Mouse (Mus musculus): ENCODE data around the gene Zbtb32.

Zbtb32 gene

GRCm38 (mm10) chr7:30598786-30599185, at the start of gene Zbtb32:
Gene Zbtb32 (minus strand): TSS chr7:30598909.
- DNase-seq (ENCODE audit: low read depth), result no peak

- DNase-seq (ENCODE audit: low read depth), result peak; percentile 50
Observed at GRCm38 (mm10) chr7:30639083-30639482, 40.4 kb upstream of the Zbtb32 start.

GRCm38 (mm10) chr7:30636395-30636794, 37.7 kb upstream of the Zbtb32 start:
- DNase-seq (ENCODE audit: low read depth), result no peak

DNA sequence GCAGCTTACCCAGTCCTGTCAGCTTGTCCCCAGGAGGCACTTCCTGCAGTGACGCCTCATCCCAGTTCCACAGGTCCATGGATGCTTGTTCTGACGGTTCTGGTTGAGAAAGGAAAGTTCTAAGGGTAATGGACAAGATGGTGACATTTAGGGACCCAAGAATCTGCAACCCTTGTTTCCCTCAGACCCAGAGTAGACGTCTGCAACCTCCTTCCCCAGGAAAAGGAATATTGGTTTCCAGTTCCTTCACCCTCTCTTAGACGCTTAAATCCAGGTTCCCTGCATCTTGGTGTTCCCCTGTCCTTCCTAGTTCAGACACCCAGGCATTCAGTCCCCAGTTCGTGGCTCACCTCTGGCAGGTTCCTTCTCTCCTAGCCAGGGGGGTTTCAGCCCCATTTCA, 37.0 kb upstream of the Zbtb32 start, which contains the start of gene Etv2:
Etv2 (minus strand) TSS at position 101 of the 400 bp plus-strand sequence.
- DNase-seq (ENCODE audit: low read depth), result no peak

GRCm38 (mm10) chr7:30634621-30635020, 35.9 kb upstream of the Zbtb32 start:
- peak; percentile 46 for DNase-seq (ENCODE audit: low read depth)

GRCm38 (mm10) chr7:30633762-30634412, 35.2 kb upstream of the Zbtb32 start:
- DNase-seq (ENCODE audit: low read depth), result no peak

DNA sequence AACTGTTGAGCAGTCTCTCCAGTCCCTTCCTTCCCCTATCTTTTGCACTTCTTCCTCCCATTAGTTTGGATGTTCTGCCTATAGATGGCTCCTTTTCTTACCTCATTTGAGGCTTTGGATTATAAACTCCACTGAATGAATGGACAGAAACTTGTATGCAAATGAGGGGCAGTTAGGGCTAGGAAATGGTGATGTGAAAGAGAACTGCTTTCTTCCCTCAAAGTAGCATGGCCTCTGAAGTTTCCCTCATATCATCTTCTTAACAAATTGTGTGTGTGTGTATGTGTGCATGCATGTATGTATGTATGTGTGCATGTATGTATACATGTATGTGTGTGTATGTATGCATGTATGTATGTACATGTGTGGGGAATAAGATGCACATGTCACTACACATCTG, 30.3 kb upstream of the Zbtb32 start:
- no peak for DNase-seq (ENCODE audit: low read depth)

- no peak for DNase-seq (ENCODE audit: low read depth)
Observed at GRCm38 (mm10) chr7:30626647-30627046, 27.9 kb upstream of the Zbtb32 start.

DNA sequence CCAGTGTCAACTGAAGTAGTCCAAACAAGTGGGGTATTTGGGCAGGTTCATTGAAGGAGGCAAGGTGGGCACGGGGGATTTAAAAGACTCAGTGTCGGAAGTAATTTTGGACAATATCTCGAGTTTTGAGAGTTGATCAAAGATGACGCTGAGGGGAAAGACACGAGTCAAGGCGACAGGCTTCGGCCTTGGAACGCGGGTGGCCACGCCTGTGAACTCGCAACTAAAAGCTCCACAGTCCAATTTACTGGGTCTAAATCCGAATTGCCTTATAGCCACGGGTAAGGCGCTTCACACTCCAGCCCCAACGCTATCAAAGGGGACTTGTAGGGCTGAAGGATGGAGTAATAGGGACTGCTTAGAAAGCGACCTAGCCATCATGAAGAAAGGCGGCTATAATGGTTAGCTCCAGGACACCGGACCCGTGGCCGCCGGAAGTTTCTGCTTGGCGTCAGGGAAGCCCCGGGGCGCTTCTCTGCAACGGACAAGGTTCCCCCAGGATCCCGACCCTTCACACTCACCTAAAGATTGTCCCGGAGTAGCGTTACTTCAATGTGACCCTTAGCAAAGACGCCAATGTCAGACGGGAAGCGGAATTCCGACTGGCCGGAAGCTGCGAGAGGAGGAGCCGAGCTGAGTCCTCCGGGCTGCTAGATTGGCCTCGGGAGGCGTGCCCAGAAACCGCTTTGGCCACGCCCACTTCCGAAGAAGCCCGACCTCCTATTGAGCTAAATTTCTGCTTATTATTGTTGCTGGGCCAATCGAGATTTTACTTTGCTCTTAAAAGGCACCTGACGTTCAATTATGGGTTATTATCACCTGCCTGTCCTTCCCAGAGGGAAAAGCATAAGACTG, 27.0 kb upstream of the Zbtb32 start, which contains the start of gene Cox6b1:
Cox6b1 (minus strand) TSS at position 622 of the 855 bp plus-strand sequence.
- peak; percentile 96 for DNase-seq (ENCODE audit: low read depth)

DNA sequence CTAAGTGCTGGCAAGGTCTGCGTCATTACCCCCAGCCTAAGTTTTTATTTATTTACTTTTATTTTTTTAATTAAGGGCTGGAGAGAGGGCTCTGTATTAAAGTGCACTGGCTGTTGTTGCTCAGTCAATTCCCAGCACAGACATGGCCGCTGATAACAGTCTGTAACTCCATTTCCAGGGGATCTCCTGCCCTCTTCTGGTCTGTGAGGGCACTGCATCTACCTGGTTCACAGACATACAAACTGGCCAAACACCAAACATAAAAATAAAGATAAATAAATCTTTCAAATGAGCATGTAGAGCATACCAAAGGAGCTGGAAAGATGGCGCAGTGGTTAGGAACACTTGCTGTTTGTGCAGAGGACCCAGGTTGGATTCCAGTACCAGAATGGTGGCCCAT, 20.5 kb upstream of the Zbtb32 start:
- DNase-seq (ENCODE audit: low read depth), result peak; percentile 46

GRCm38 (mm10) chr7:30618658-30619057, 19.9 kb upstream of the Zbtb32 start:
- DNase-seq (ENCODE audit: low read depth), result no peak

GRCm38 (mm10) chr7:30615049-30615760, 16.5 kb upstream of the Zbtb32 start:
- DNase-seq (ENCODE audit: low read depth), result no peak

GRCm38 (mm10) chr7:30614454-30614853, 15.7 kb upstream of the Zbtb32 start:
- DNase-seq (ENCODE audit: low read depth), result peak; percentile 85

DNA sequence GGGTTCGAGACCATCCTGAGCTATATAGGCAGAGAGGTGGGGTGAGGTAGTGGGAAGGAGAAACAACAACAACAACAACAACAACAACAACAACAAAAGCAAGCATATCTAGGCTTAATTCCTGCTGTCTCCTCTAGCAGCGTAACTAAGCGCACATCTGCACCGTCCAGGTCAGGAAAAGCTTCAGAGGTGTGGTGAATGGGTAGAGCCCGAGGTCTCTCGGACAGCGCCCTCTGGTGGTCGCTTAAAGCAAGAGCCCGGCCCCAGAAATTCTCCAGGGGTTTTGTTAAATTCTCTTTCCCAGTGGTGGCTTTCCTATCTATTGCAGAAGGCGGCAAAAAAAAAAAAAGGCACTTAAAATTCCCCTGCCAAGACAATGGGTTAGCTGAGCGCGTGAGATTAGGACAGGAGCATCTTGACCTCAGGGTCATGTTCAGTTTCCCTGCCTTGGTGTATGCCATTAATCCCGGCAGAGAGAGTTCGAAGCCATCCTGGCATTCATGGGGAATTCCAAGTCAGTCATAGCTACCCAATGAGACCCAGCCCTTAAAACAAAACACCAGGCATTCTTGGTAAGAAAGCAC, 14.9 kb upstream of the Zbtb32 start:
- DNase-seq (ENCODE audit: low read depth), result peak; percentile 66

DNA sequence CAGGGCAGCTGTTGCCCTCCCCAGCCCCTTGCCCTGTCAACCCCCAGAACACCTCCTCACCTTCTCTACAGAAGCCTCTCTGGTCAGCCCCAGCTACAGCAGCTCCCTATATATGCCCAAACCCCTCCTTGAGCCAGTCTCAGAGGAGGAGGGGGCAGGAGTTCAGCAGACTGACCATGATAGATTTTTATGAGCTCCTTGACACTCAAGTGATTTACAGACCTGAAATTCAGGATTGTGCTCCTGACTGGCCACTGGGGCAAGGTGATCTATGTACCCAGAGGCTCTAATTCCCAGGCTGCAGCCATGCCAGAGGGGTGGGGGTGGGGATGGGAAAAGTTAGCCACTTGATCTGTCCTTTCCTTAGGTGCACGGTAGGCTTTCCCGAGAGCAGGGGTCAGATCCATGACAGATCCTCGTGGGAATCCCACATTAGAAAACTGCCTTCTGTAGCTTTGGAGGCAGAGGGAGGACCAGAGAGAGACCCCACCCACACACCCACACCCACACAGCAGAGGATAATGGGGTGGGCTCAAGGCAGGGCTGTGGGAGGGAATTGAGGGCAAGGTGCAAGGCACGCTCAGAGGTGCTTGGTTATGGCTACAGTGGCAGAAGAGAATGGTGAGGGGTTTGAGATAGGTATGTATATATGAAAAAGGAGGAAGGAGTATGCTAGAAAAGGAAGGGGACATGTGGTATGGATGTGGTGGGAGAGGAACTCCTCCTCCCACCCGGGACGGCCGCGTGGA, 14.1 kb upstream of the Zbtb32 start, which contains the start of gene Upk1a:
Upk1a (minus strand) TSS at position 194 of the 749 bp plus-strand sequence.
- DNase-seq (ENCODE audit: low read depth), result no peak

- DNase-seq (ENCODE audit: low read depth), result no peak
Observed at GRCm38 (mm10) chr7:30610043-30610442, 11.3 kb upstream of the Zbtb32 start.

DNA sequence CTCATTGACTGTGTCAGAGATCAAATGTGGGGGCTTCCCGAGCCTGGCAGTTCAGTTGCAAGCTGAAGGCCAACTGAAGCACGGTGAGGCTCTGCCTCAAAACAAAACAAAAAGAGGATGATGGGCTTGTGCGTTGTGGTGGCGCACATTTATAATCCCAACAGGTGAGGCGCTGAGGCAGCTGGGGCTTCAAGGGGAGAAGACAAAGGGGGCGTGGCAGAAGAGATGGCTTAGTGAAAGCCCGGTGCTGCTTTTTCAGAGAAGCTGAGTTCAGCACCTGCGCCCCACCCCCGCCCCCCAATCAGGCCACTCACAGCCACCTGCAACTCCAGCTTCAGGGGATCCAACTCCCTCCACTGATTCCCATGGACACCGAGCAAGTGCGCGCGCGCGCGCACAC, 9.8 kb upstream of the Zbtb32 start:
- DNase-seq (ENCODE audit: low read depth), result no peak

GRCm38 (mm10) chr7:30607706-30608309, 9.1 kb upstream of the Zbtb32 start:
- peak; percentile 70 for DNase-seq (ENCODE audit: low read depth)

DNA sequence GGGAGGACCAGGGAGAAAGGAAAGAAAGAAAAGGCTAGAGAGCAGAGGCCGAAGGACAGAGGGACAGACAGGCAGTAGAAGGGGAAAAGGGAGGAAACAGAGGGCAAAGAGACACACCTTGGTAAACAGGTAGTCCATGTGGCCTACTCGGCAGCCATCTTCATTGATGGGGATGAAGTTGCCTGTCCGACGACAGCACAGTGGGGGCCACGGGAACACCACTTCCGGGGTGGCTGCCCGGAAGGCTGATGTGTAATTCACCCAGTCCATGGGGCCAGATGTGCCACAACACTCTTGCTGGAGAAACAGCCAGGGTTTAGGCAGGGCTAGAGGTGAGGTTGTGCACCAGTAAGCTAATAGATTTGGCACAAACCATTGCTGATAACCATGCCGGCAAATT, 6.2 kb upstream of the Zbtb32 start:
- no peak for DNase-seq (ENCODE audit: low read depth)

DNA sequence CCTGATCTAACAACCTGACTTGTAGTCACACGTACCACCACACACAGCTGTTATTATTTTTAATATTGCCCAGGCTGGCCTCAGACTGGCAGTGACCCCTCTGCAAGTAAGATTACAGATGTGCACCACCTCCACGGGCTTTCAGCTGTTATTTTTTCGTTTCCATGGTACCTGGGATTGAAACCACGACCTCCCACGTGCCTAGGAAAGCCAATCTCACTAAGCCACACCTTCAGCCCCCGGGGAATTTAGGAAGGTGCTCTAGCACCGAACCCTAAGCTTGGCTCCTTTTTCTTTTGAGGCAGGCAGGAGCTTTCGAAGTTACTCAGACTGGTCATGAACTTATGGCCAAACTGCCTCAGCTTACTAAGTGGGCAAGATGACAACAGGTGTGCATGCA, 5.7 kb upstream of the Zbtb32 start:
- DNase-seq (ENCODE audit: low read depth), result no peak

- DNase-seq (ENCODE audit: low read depth), result no peak
Observed at GRCm38 (mm10) chr7:30602583-30602982, 3.9 kb upstream of the Zbtb32 start.
